Mouse (Mus musculus): ENCODE data around the gene Agap2.

Gene Agap2

GRCm38 (mm10) chr10:127100414-127100813 is 25.3 kb downstream of the Agap2 start:
- no peak for ATAC-seq (ENCODE audit: low TSS enrichment)

- ATAC-seq (ENCODE audit: low TSS enrichment) = no peak
Observed at GRCm38 (mm10) chr10:127101151-127101550, 26.1 kb downstream of the Agap2 start.

DNA sequence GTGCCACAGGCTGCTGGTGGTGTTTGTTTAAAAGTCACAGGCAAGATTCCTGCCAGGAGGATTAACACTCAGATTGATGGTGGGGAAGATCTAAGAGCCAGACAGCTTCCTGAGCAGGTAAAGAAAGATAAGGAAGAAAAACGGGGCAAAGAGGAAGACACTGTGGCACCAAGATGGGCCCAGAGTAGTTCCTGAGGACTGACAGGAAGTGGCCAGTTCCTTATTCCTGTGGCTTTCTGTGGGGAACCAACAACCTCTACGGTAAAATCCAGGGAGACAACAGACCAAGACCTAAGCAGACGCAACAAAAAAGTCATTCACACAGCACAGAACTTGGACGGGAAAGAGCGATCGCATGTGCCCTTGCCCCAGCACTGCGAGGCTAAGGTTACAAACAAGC is 28.5 kb downstream of the Agap2 start:
- no peak for ATAC-seq (ENCODE audit: low TSS enrichment)

DNA sequence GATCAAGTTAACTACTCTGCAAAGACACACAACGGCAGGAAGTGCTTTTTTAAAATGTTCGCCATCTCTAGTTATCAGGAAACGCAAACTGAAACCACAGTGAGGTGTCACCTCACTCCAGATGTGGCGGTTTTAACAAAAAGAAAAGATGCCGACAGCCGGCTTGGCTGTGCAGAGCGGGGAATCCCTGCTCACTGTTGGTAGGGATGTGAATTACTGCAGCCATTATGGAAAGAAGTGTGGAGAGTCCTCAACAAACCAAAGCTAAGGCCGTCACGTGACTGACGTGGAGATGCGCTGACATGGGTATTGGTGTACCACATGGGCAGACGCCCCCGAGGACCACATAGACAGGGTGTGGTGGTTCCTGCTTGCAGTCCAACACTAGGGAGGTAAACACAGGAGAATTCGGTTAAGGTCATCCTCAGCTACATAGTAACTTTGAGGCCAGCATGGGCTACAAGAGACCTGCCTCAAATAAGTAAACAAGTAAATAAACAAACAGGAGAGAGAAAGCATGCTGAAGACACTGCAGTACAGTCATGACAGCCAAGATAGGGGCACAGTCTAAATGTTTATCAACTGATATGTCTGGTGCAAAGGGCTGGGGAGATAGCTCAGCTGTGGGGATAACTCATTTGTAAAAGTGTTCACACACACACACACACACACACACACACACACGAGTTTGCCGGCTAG is 32.6 kb downstream of the Agap2 start:
- ATAC-seq (ENCODE audit: low TSS enrichment) = no peak

GRCm38 (mm10) chr10:127108262-127108583 is 33.1 kb downstream of the Agap2 start:
- no peak for ATAC-seq (ENCODE audit: low TSS enrichment)

DNA sequence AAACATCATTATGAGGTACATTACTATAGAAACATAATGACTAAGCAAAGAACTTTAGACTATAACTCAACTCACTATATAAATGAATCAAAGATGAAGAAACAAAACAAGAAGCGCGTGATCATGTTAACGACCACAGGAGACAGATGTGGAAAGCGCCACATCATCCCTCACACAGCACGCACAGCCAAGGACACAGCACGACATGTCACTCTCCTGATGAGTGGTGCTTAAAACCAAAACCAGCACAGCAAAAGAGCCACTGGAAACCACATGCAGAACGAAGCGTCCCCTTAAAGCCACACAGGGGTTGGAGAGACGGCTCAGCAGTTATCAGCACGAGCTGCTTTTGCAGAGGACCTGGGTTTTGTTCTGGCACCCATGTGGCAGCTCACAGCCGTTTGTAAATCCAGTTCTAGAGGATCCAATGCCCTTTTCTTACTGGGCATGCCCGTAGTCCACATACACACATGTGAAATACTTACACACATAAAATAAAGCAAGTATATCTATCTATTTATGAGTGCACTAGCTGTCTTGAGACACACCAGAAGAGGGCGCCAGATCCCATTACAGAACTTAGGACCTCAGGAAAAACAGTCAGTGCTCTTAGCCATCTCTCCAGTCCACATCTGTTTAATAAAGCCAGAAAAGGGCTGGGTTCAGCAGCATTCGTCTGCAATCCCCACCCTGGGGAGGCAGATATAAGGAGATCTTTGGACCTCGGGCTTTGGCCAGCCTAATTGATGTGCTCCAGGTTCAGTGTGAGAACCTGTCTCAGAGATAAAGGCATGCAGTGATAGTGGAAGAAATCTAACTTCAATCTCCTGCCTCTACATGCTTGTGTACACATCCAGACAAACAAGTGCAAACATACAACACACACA is 36.2 kb downstream of the Agap2 start:
- ATAC-seq (ENCODE audit: low TSS enrichment) = no peak

GRCm38 (mm10) chr10:127114408-127114807 is 39.3 kb downstream of the Agap2 start:
- ATAC-seq (ENCODE audit: low TSS enrichment) = no peak

DNA sequence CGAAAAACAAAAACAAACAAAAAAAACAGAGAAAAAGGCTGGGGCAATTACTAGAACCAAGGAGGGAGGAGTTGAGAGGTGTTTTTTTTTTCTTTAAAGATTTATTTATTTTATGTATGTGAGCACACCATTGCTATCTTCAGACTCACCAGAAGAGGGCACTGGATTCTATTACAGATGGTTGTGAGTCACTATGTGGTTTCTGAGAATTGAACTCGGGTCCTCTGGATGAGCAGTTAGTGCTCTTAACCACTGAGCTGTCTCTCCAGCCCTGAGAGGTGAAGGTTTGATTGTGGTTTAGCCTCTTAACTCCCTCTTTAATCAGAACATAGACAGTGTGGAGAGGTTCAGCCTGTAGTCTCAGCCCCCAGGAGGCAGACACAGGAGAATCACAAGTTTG is 40.0 kb downstream of the Agap2 start:
- no peak for ATAC-seq (ENCODE audit: low TSS enrichment)

GRCm38 (mm10) chr10:127118470-127118869 is 43.4 kb downstream of the Agap2 start:
- ATAC-seq (ENCODE audit: low TSS enrichment) = no peak

GRCm38 (mm10) chr10:127119229-127119628 is 44.1 kb downstream of the Agap2 start:
- no peak for ATAC-seq (ENCODE audit: low TSS enrichment)

DNA sequence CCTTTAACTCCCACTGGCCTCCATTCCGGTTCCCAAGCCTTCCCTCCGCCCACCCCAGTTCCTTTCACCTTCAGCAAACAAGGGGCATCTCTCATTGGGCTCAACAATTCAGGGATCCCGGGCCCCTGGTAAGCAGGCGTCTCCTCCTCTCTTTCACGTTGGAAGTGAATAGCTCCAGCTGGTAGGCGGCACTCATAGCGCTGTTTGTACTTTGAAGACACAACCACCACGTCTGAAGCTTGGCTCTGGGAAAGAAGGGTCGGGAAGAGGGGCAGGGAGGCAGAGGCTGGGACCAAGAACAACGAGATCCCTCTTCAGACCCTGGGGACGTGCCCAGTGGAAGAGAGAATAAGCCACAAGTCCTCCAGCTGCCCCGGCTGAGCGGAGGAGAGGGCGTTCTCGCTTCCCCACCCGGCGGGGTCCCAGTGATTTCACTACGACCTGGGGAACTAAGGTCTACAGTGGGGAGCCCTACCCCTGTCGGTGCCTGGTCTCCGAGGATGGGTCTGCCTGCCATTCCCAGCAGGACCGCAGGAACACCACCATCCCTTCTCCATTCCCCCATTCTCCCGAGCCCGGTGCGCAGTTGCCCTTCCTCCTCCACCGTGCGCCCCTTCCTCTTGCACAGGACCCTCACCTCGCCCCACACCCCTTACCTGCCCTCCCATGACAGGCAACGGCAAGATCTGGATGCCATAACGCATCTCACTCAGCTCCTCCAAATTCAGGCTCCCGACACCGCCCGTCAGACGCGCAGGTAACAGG is 45.4 kb downstream of the Agap2 start:
- ATAC-seq (ENCODE audit: low TSS enrichment) = 0 out of 2 replicates have a peak, but pooled peaks have one; percentile 0

DNA sequence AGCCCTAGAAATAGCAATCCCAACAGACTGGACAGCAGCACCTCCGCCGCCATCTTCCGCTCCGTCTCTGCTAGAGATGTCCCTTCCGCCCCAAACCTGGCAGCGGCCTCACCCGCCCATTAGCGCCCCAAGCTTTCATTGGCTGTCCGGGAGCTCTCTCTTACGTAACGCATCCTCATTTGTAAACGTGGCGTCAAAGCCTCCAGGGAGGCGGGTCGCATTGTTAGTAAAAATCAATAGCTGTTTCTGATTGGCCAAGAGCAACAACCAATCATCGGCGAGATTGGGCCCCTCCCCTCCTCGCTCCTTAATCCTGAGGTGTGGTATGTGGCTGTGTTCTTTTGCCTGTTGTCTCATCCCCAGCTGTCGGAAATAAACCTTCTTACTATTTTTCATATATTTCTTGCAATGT is 46.0 kb downstream of the Agap2 start, which contains the start of gene Os9:
TSS of gene Os9 (minus strand) at position 66 of the 412 bp plus-strand sequence.
- ATAC-seq (ENCODE audit: low TSS enrichment) = peak; percentile 87

GRCm38 (mm10) chr10:127122018-127122417 is 46.9 kb downstream of the Agap2 start:
- ATAC-seq (ENCODE audit: low TSS enrichment) = no peak

DNA sequence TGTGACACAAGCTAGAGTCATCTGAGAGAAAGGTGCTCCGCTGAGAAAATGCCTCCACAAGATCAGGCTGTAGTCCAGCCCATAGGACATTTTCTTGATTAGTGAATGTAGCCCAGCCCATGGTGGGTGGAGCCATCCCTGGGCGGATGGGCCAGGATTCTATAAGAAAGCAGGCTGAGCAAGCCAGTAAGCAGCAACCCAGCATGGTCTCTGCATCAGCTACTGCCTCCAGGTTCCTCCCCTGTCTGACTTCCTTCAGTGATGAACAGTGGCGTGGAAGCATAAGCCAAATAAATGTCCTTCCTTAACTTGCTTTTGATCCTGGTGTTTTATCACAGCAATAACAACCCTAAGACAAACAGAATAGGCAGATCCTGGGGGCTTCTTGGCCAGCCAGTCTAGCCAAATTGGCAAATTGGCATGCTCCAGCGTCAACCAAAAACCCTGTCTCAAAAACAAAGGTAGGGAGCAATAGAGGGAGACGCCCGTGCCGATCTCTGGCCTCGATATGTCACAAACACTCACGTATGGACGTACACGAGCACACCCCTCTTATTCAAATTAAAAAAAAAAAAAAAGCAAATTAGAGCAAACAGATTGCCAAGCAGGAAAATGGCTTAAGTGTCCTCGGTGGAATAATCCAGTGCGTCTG is 47.8 kb downstream of the Agap2 start:
- ATAC-seq (ENCODE audit: low TSS enrichment) = peak; percentile 29; the same call in 1 of the 2 replicates

- ATAC-seq (ENCODE audit: low TSS enrichment) = peak; percentile 32; the same call in 1 of the 2 replicates
Observed at GRCm38 (mm10) chr10:127123436-127123805, 48.3 kb downstream of the Agap2 start.

- no peak for ATAC-seq (ENCODE audit: low TSS enrichment)
Observed at GRCm38 (mm10) chr10:127125210-127126001, 50.3 kb downstream of the Agap2 start.

GRCm38 (mm10) chr10:127126579-127126978 is 51.5 kb downstream of the Agap2 start:
- ATAC-seq (ENCODE audit: low TSS enrichment) = no peak

- ATAC-seq (ENCODE audit: low TSS enrichment) = no peak
Observed at GRCm38 (mm10) chr10:127127711-127128279, 52.7 kb downstream of the Agap2 start.

GRCm38 (mm10) chr10:127129431-127129830 is 54.3 kb downstream of the Agap2 start:
- no peak for ATAC-seq (ENCODE audit: low TSS enrichment)

GRCm38 (mm10) chr10:127132469-127132868 is 57.4 kb downstream of the Agap2 start:
- no peak for ATAC-seq (ENCODE audit: low TSS enrichment)
